Mouse (Mus musculus): ENCODE measurements around the gene Srbd1. TPM values are rescaled to one million over a fixed set of nuclear protein-coding genes. Genes with fewer than 3 reads are reported as not detected.

Srbd1 gene
- total RNA-seq, 2 experiments from 2014 or later = 4.7 to 5.3 TPM

GRCm38 (mm10) chr17:86144537-86145078, 367 bp downstream of the Srbd1 start:
- no peak for DNase-seq

GRCm38 (mm10) chr17:86135835-86136234, 9.1 kb downstream of the Srbd1 start:
- no peak for DNase-seq

- DNase-seq = no peak
Measured at GRCm38 (mm10) chr17:86134461-86134860, 10.5 kb downstream of the Srbd1 start.

- no peak for DNase-seq
Measured at GRCm38 (mm10) chr17:86132534-86132933, 12.4 kb downstream of the Srbd1 start.

GRCm38 (mm10) chr17:86128198-86128597, 16.8 kb downstream of the Srbd1 start:
- DNase-seq = no peak

GRCm38 (mm10) chr17:86125908-86126307, 19.1 kb downstream of the Srbd1 start:
- DNase-seq = no peak

- no peak for DNase-seq
Measured at GRCm38 (mm10) chr17:86123146-86123545, 21.8 kb downstream of the Srbd1 start.

- DNase-seq = no peak
Measured at GRCm38 (mm10) chr17:86096875-86097274, 48.1 kb downstream of the Srbd1 start.

GRCm38 (mm10) chr17:86093124-86093523, 51.9 kb downstream of the Srbd1 start:
- DNase-seq = no peak

GRCm38 (mm10) chr17:86091631-86092030, 53.3 kb downstream of the Srbd1 start:
- DNase-seq = no peak

- no peak for DNase-seq
Measured at GRCm38 (mm10) chr17:86089893-86090588, 54.9 kb downstream of the Srbd1 start.

GRCm38 (mm10) chr17:86087922-86088321, 57.1 kb downstream of the Srbd1 start:
- DNase-seq = no peak

GRCm38 (mm10) chr17:86086191-86086590, 58.8 kb downstream of the Srbd1 start:
- DNase-seq = no peak

GRCm38 (mm10) chr17:86083207-86083606, 61.8 kb downstream of the Srbd1 start:
- no peak for DNase-seq

GRCm38 (mm10) chr17:86078060-86078459, 66.9 kb downstream of the Srbd1 start:
- DNase-seq = no peak

GRCm38 (mm10) chr17:86067444-86067843, 77.5 kb downstream of the Srbd1 start:
- no peak for DNase-seq

GRCm38 (mm10) chr17:86065833-86066232, 79.1 kb downstream of the Srbd1 start:
- DNase-seq = no peak

- DNase-seq = peak; percentile 34
Measured at GRCm38 (mm10) chr17:86063461-86063860, 81.5 kb downstream of the Srbd1 start.

- DNase-seq = no peak
Measured at GRCm38 (mm10) chr17:86060911-86061310, 84.1 kb downstream of the Srbd1 start.

GRCm38 (mm10) chr17:86040221-86040984, 104.6 kb downstream of the Srbd1 start:
- no peak for DNase-seq

- no peak for DNase-seq
Measured at GRCm38 (mm10) chr17:86039741-86040140, 105.2 kb downstream of the Srbd1 start.

GRCm38 (mm10) chr17:86038211-86038648, 106.7 kb downstream of the Srbd1 start:
- no peak for DNase-seq

- no peak for DNase-seq
Measured at GRCm38 (mm10) chr17:86035576-86035975, 109.4 kb downstream of the Srbd1 start.

Data from gastrocnemius, postnatal 25 days (tissue).